Mouse (Mus musculus): ENCODE data around the gene Cldn15.

GRCm38 (mm10) chr5:136966331-136966730, at the start of gene Cldn15:
- peak; percentile 88; the same call in 1 of the 2 replicates for TF ChIP-seq EP300 (IDR thresholded peaks at IDR 0.05; ENCODE audit: low read depth)
- no peak for TF ChIP-seq CTCF (IDR thresholded peaks at IDR 0.05; ENCODE audit: low read depth)
